Comparison of ENCODE assay signal across 8 mouse cellular contexts in genomic region chr5:118028191-118029034, GRCm38 (mm10). TPM values are rescaled to one million over a fixed set of nuclear protein-coding genes. Genes with fewer than 3 reads are reported as not detected.
DNase-seq lines count a peak whose midpoint lies in the region; ATAC-seq and TF ChIP-seq lines count a peak whose summit lies in the region.

No protein-coding gene starts in this region.

- WGBS in forebrain, embryonic 11.5 days: 2% methylated on average over 73 of the region's 79 CpGs
- 1% methylated on average over 78 of the region's 79 CpGs for WGBS in hindbrain, postnatal 0 days

- DNase-seq in CD4-positive helper T cell, adult 2 months (ENCODE audit: low read depth, low spot score): peak; percentile 67
- no peak for DNase-seq in forebrain, embryonic 11.5 days (ENCODE audit: low spot score)
- no peak for DNase-seq in hindbrain, postnatal 0 days (ENCODE audit: low spot score)
- peak; percentile 18 for DNase-seq in lung, postnatal 10 days
- peak; percentile 32 for DNase-seq in thymus, postnatal 0 days (ENCODE audit: low spot score)
- no peak for DNase-seq in urinary bladder, postnatal 36 days (ENCODE audit: low spot score in 2 of 2)
- DNase-seq in layer of hippocampus, postnatal 10 days (ENCODE audit: low spot score in 2 of 2): no peak

- H3K27me3 ChIP-seq in E14TG2a.4 (ENCODE audit: insufficient read depth, low read length): peaks cover 62% of the 10 kb centered on the region
- H3K27me3 ChIP-seq in forebrain, embryonic 11.5 days (ENCODE audit: control insufficient read depth, insufficient read depth, low read length): peaks cover 48% of the 10 kb centered on the region
- peaks cover 34% of the 10 kb centered on the region for H3K27me3 ChIP-seq in hindbrain, postnatal 0 days (ENCODE audit: insufficient read depth, low read length)

- ATAC-seq in forebrain, embryonic 11.5 days (replicated peaks; ENCODE audit: low FRiP score): no peak
- ATAC-seq in hindbrain, postnatal 0 days: no peak; the same call in 1 of the 2 replicates

- H3K4me1 ChIP-seq in E14TG2a.4 (replicated peaks; ENCODE audit: low read depth, low read length): peaks cover 62% of the 10 kb centered on the region
- H3K4me1 ChIP-seq in forebrain, embryonic 11.5 days (replicated peaks; ENCODE audit: control insufficient read depth, insufficient read depth, low read length): peaks cover 28% of the 10 kb centered on the region
- peaks cover 8% of the 10 kb centered on the region for H3K4me1 ChIP-seq in hindbrain, postnatal 0 days (ENCODE audit: insufficient read depth, low read length)

- peak overlapping the region; percentile 100 for H3K4me2 ChIP-seq in forebrain, embryonic 11.5 days (ENCODE audit: low read depth, low read length, severe bottlenecking)
- H3K4me2 ChIP-seq in hindbrain, postnatal 0 days (ENCODE audit: low read depth, low read length): peak overlapping the region; percentile 96

- no peaks in the 10 kb centered on the region for H3K9me3 ChIP-seq in E14TG2a.4 (ENCODE audit: low read length)
- no peaks in the 10 kb centered on the region for H3K9me3 ChIP-seq in forebrain, embryonic 11.5 days (ENCODE audit: control insufficient read depth, low read length)
- H3K9me3 ChIP-seq in hindbrain, postnatal 0 days (ENCODE audit: low read length): no peaks in the 10 kb centered on the region

- H3K9ac ChIP-seq in forebrain, embryonic 11.5 days (ENCODE audit: low read length): no peak overlapping the region; the same call in 1 of the 2 replicates
- H3K9ac ChIP-seq in hindbrain, postnatal 0 days (replicated peaks; ENCODE audit: low read length): peak overlapping the region; percentile 44

- peak overlapping the region; percentile 80 for H3K4me3 ChIP-seq in E14TG2a.4 (replicated peaks; ENCODE audit: low read length)
- H3K4me3 ChIP-seq in forebrain, embryonic 11.5 days (ENCODE audit: low read depth, low read length): peak overlapping the region; percentile 62
- peak overlapping the region; percentile 59 for H3K4me3 ChIP-seq in hindbrain, postnatal 0 days (ENCODE audit: low read length)

- H3K36me3 ChIP-seq in E14TG2a.4 (ENCODE audit: insufficient read depth, low read length): no peaks in the 10 kb centered on the region
- no peaks in the 10 kb centered on the region for H3K36me3 ChIP-seq in forebrain, embryonic 11.5 days (ENCODE audit: control insufficient read depth, insufficient read depth, low read length)
- no peaks in the 10 kb centered on the region for H3K36me3 ChIP-seq in hindbrain, postnatal 0 days (ENCODE audit: insufficient read depth, low read length)

- TF ChIP-seq CTCF in E14TG2a.4 (conservative IDR thresholded peaks at IDR 0.05; ENCODE audit: low read length): no peak
- no peak for TF ChIP-seq CTCF in hindbrain, postnatal 0 days (IDR thresholded peaks at IDR 0.05; ENCODE audit: low read depth)

- no peak overlapping the region for H3K27ac ChIP-seq in forebrain, embryonic 11.5 days (ENCODE audit: low read depth, low read length)
- H3K27ac ChIP-seq in hindbrain, postnatal 0 days: no peak overlapping the region

RNA-seq across cellular contexts. Expression of gene Tesc, which starts 0.9 kb away (rescaled TPM):
- polyA plus RNA-seq in forebrain, embryonic 11.5 days (2014; fragmentation: Nextera tagmentation; extraction: Ambion mirVana): 0.91 and 1.8 TPM in 2 replicates
- 1.4 and 3.8 TPM in 2 replicates for total RNA-seq in hindbrain, postnatal 0 days (2014; rRNA removed)
- 6.9 and 7.5 TPM in 2 replicates for polyA plus RNA-seq in hindbrain, postnatal 0 days (2015; fragmentation: Nextera tagmentation; extraction: Ambion mirVana)
- 13.7 and 15.8 TPM in 2 replicates for polyA plus RNA-seq in thymus, postnatal 0 days (2015; fragmentation: Nextera tagmentation; extraction: Ambion mirVana)
- 10 to 100 TPM; 41.3 to 42.2 TPM for total RNA-seq in layer of hippocampus, postnatal 10 days (2021)

RNA-seq across cellular contexts. Expression of gene Fbxo21, which starts 51.9 kb away (rescaled TPM):
- 122 and 130 TPM in 2 replicates for polyA plus RNA-seq in forebrain, embryonic 11.5 days (2014; fragmentation: Nextera tagmentation; extraction: Ambion mirVana)
- 194 and 198 TPM in 2 replicates for total RNA-seq in hindbrain, postnatal 0 days (2014; rRNA removed)
- 126 and 134 TPM in 2 replicates for polyA plus RNA-seq in hindbrain, postnatal 0 days (2015; fragmentation: Nextera tagmentation; extraction: Ambion mirVana)
- 28.1 and 28.2 TPM in 2 replicates for polyA plus RNA-seq in thymus, postnatal 0 days (2015; fragmentation: Nextera tagmentation; extraction: Ambion mirVana)
- total RNA-seq in layer of hippocampus, postnatal 10 days (2021): 100 to 1,000 TPM; 125 to 134 TPM

Comparison
In these comparisons a context has a peak if more than half of its experiments do, and no peak if none do; other contexts are left out.
1. DNase-seq: peak in CD4-positive helper T cell, adult 2 months (single experiment), lung, postnatal 10 days (single experiment) and thymus, postnatal 0 days (single experiment); none in forebrain, embryonic 11.5 days (single experiment), hindbrain, postnatal 0 days (single experiment), urinary bladder, postnatal 36 days (0 of 2) and layer of hippocampus, postnatal 10 days (0 of 2).
2. Peak in every context shown above with its lines, with median percentiles within 50 percentile points of each other: H3K4me3 ChIP-seq.